Mouse (Mus musculus) cerebellum, adult 2 months (tissue): ENCODE results near the gene R3hdm2.

Experiments
- CTCF ChIP-seq: fragments of 200-500 bp; IDR thresholded peaks from 2 replicates; pipeline ENCODE4 v1.5.1; 2011; ENCODE audit warnings: low read depth, mild to moderate bottlenecking, control low read depth, low read length, moderate library complexity, borderline replicate concordance; ENCODE audit not compliant: insufficient read depth
- POLR2A ChIP-seq: fragments of 200-500 bp; IDR thresholded peaks from 2 replicates; pipeline ENCODE4 v1.6.1; 2011; ENCODE audit warnings: low read length, control low read depth, borderline replicate concordance; ENCODE audit not compliant: insufficient read depth

- TF ChIP-seq CTCF (peak; percentile 89), POLR2A (0 out of 2 replicates have a peak, but pooled peaks have one; percentile 9)
Measured at GRCm38 (mm10) chr10:127350594-127351284, 29.4 kb upstream of the R3hdm2 start.
